Mouse (Mus musculus) cerebellum, postnatal 36 days (tissue): ENCODE results near the gene Wdfy3.

Experiments
- DNase-seq, 2 experiments: peaks; one replicate each; pipeline ENCODE4 v3.0.0; 2021 to 2022; ENCODE audit warnings: mixed read lengths in 2 of 2

The Wdfy3 gene

DNA sequence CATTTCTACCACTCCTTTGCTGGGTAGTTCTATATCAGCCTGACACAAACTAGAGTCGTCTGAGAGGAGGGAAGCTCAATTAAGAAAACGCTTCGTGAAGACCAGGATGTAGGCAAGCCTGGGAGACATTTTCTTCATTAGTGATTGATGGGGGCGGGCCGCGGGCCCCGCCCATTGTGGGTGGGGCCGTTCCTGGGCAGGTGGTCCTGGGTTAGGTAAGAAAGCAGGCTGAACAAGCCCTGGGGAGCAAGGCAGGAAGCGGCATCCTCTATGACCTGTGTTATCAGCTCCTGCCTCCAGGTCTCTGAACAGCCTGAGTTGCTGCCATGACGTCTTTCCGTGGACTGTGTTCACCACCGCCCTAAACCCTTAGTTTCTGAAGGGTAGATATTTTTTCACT, 242.2 kb downstream of the Wdfy3 start:
- no peak for DNase-seq

- peak; percentile 48 to 57 for DNase-seq
Measured at GRCm38 (mm10) chr5:101826531-101826970, 243.2 kb downstream of the Wdfy3 start.

- no peak for DNase-seq
Measured at GRCm38 (mm10) chr5:101825111-101825911, 244.4 kb downstream of the Wdfy3 start.

GRCm38 (mm10) chr5:101822311-101822670, 247.4 kb downstream of the Wdfy3 start:
- no peak for DNase-seq

DNA sequence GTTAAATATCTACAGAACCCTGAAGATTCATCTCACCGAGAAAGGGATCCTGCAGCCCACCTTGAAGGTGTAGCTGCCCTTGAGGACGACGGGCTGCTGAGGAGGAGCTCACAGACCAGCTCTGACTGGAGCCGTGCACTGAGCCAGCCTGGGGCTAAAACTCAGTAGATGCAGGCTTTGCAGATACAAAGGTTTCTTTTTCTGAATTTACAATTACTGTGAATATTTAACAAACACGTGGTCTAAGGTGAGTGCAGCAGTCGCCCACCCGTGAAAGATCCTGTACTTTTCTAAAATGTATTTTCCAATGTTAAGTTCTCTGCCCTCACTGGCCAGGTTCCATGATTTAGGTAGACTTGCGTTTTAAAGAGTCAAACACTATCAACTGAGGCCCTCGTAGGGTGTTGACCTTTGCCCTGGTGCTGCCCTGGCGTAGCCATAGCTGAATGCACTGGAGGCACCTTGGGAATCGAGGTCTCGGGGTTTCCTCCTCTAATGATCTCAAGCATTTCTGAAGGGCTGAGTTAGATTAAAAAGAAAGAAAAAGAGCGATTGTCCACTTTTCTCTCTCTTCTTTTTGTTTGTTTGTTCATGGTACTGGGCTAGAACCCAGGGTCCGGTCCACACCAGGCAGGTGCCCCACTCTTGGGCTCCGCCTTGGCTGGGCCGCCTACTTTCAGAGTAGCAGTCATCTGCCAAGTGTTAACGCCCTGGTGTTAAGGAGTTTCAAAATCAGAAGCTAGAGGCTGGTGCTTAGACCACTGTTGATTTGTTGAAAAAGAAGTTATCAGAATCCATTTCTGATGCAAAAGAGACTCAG, 248.0 kb downstream of the Wdfy3 start:
- DNase-seq, result no peak

- DNase-seq, result no peak
Measured at GRCm38 (mm10) chr5:101821052-101821451, 248.7 kb downstream of the Wdfy3 start.

DNA sequence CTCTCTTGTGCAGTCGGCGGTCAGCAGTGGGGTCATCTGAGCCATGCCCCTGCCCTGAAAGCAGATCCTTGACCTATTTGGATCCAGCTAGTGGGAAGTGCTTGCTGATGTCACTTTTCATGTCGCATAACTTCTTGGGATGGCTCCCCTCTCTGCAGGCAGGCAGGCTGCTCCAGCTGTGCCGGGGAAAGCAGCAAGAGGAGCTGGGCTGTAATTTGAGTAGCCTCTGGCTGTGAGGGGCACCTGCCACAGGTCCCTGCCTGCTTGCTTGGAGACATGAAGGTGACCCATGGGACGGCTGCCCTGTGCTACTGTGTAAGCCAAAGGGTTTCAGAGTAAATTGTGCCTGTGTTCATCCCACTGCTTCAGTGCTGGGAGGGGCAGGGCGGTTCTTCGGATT, 249.9 kb downstream of the Wdfy3 start:
- no peak for DNase-seq

DNA sequence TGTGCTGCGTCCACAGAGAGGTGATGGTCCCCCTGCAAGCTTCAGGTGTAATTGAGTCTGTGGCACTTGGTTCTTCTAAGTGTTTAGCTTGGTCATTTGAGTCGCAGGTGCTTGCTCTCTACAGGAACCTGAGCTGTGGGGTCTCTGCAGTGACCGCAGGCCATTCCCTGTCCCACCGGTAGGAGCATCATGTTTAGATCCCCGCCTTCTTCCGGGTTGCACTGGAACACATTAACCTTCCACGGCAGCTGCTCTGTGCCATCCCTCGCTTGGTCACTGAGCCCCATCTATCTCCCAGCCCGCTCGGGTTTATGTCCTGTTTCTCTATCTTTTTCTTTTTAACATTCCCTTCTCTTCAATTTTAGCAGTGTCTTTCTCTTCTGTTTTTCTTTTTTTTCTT, 250.5 kb downstream of the Wdfy3 start:
- DNase-seq, result no peak

- DNase-seq, result no peak
Measured at GRCm38 (mm10) chr5:101816822-101817221, 252.9 kb downstream of the Wdfy3 start.

DNA sequence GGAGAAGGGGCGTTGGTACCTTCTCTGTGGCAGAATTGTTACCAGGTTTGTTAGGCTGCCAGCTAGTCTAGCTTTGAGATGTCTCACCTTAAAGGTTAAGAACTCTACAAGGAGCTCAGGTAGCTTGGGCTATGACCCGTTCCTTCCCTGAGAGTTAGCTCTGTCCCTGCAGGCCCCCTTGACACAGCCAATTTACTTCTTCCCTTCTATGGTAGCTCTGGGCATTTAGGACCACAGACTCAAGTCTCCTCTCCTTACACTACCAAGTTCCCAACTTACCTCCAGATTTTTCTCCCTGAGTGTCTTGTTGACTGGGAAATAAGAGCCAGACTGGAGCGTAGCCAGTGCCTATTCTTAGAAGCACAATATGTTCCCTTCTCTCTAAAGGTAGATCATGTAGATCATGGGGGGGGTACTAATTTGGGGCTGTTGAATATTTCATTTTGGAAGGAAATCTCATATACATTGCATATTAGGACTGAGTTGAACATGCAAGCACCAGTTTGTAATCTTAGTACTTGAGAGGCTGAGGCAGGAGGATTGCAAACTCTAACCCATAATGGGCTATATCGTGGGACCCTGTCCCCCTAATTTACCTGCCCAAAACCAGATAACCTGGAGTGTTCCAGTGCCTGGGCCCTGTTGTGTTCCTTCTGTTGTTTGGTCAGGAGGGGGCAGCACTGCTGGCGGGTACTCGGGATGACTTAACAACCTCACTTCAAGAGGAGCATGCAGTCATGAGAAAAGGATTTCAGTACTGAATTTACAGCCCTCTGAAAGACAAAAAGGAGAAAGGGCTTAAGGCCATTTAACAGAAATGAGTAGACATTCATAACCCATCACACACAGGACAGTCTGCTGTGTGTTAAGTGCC, 258.2 kb downstream of the Wdfy3 start:
- DNase-seq, result peak; percentile 46 to 69

- DNase-seq, result no peak
Measured at GRCm38 (mm10) chr5:101802358-101803022, 267.2 kb downstream of the Wdfy3 start.

- DNase-seq, result no peak
Measured at GRCm38 (mm10) chr5:101801891-101802290, 267.8 kb downstream of the Wdfy3 start.

- no peak for DNase-seq
Measured at GRCm38 (mm10) chr5:101792665-101793064, 277.1 kb downstream of the Wdfy3 start.

GRCm38 (mm10) chr5:101790560-101790959, 279.2 kb downstream of the Wdfy3 start:
- DNase-seq, result no peak

DNA sequence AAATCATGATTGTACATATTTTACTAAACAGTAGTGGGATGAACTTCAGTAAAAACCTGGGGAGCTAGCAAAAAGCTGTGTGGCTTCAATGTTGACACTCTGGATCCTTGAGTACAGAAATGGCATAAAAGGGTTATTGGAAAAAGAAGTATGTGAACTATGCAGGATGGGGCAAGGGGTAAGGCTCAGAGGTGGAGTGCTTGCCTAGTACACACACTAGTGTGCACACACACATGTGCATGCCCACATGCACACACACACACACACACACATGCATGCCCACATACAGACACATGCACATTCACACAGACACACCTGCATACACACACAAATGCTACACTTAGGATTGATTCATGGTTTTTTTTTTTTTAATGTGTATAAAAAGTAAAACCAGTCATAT, 280.0 kb downstream of the Wdfy3 start:
- no peak for DNase-seq

DNA sequence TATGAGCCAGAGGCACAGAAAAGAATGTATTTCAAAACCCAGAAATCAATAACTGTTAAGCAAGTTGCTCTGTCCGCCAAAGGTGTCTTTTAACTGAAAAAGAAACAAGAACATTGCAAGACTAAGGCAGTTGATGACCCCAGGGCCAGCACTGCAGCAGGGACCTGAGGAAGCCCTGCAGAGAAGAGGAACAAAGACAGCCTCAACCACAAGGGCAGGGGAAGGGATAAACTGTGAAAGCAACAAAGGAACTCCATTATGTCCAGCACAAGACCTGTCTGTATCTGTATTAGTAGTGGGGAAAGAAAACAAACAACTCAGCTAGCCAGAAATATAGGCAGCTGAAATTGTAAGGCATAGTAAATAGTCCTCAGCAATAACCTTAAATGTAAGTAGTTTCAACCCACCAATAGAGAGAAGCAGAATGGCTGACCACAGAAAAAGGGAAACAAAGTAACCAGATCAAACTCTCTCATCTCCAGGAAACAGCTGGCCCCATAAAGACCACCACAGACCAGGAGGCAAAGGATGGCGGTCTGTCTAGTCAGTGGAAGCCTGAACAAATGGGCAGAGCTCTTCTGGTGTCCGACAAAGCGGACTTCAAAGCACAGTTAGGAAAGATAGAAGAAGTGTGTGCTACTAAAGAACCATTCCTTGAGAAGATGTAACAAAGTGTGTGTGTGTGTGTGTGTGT, 283.7 kb downstream of the Wdfy3 start:
- no peak for DNase-seq

- no peak for DNase-seq
Measured at GRCm38 (mm10) chr5:101784787-101785186, 284.9 kb downstream of the Wdfy3 start.

DNA sequence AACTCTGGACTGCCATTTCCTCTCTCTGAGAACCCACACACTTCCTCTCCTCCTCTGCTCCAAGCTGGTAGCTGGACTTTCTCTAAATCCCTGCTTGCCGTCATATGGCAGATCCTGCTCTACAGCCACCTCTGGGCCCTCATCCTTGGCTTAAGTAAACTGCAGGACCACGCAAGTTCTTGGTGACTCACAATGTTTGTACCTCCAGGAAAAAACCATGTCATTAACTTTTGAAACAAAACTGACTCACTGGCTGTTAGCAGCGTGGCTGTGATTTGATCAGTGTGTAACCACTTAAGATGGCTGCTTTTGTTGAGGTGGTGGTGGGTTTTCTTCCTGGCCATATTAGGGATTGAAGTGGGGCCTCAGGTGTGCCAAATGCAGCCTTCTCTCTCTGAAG, 285.4 kb downstream of the Wdfy3 start:
- DNase-seq, result no peak
